Mouse (Mus musculus) activated CD4-positive, CD25-positive, alpha-beta regulatory T cell, adult 4 months (primary cell): ENCODE results near the gene Capzb. TPM values are rescaled to one million over a fixed set of nuclear protein-coding genes. Genes with fewer than 3 reads are reported as not detected.
A peak's percentile ranks its signal among the peaks of the same experiment; 100 is the strongest.

Experiments used
- ATAC-seq: one replicate; pipeline ENCODE4 v1.8.0; 2017
- polyA plus RNA-seq, 2 experiments: library from polyadenylated mRNA; unstranded; fragments of 100-300 nt; shearing (Covaris generic); gene quantifications; one replicate each; pipeline ENCODE4 v1.2.1; 2017

Capzb gene
- polyA plus RNA-seq, 2 experiments from 2014 or later: 633 to 647 TPM

- ATAC-seq: no peak
These were observed 12.7 kb upstream of the Capzb start for GRCm38 (mm10) chr4:139179731-139180625.

- ATAC-seq: no peak
These were observed 10.2 kb upstream of the Capzb start for GRCm38 (mm10) chr4:139182511-139182910.

- no peak for ATAC-seq
These were observed 6.8 kb upstream of the Capzb start for GRCm38 (mm10) chr4:139185766-139186442.

- ATAC-seq: no peak
These were observed 4.8 kb upstream of the Capzb start for GRCm38 (mm10) chr4:139187930-139188329.

GRCm38 (mm10) chr4:139191605-139192498 is 847 bp upstream of the Capzb start:
- no peak for ATAC-seq

GRCm38 (mm10) chr4:139193176-139194093 is 736 bp downstream of the Capzb start:
- ATAC-seq: peak; percentile 10

GRCm38 (mm10) chr4:139195101-139195500 is 2.4 kb downstream of the Capzb start:
- ATAC-seq: no peak

GRCm38 (mm10) chr4:139196464-139196863 is 3.8 kb downstream of the Capzb start:
- no peak for ATAC-seq

GRCm38 (mm10) chr4:139196949-139197348 is 4.2 kb downstream of the Capzb start:
- no peak for ATAC-seq

- no peak for ATAC-seq
These were observed 4.8 kb downstream of the Capzb start for GRCm38 (mm10) chr4:139197453-139197852.

GRCm38 (mm10) chr4:139198004-139198689 is 5.4 kb downstream of the Capzb start:
- ATAC-seq: peak; percentile 24

GRCm38 (mm10) chr4:139199126-139199525 is 6.4 kb downstream of the Capzb start:
- ATAC-seq: peak; percentile 43

- ATAC-seq: no peak
These were observed 7.1 kb downstream of the Capzb start for GRCm38 (mm10) chr4:139199703-139200340.

GRCm38 (mm10) chr4:139200946-139201345 is 8.2 kb downstream of the Capzb start:
- no peak for ATAC-seq

- ATAC-seq: no peak
These were observed 9.9 kb downstream of the Capzb start for GRCm38 (mm10) chr4:139202556-139202955.

GRCm38 (mm10) chr4:139203381-139203780 is 10.7 kb downstream of the Capzb start:
- peak; percentile 80 for ATAC-seq

GRCm38 (mm10) chr4:139205842-139206241 is 13.1 kb downstream of the Capzb start:
- ATAC-seq: no peak

- no peak for ATAC-seq
These were observed 13.8 kb downstream of the Capzb start for GRCm38 (mm10) chr4:139206353-139207045.

GRCm38 (mm10) chr4:139208236-139209129 is 15.8 kb downstream of the Capzb start:
- ATAC-seq: peak; percentile 41
